Mouse (Mus musculus) layer of hippocampus, adult 18-20 months (tissue): ENCODE results near the gene Adrm1. TPM values are rescaled to one million over a fixed set of nuclear protein-coding genes. Genes with fewer than 3 reads are reported as not detected.

Experiments
- DNase-seq, 2 experiments: peaks; one replicate each; pipeline ENCODE4 v3.0.0; 2022; ENCODE audit warnings: low spot score in 2 of 2
- total RNA-seq, 2 experiments: library from RNA; stranded (reverse); gene quantifications; 2 replicates each; pipeline ENCODE4 v1.2.3; 2021

The Adrm1 gene
- total RNA-seq, 2 experiments from 2014 or later: 103 to 105 TPM

- DNase-seq: no peak
These were observed 12.9 kb downstream of the Adrm1 start for GRCm38 (mm10) chr2:180184011-180184751.

DNA sequence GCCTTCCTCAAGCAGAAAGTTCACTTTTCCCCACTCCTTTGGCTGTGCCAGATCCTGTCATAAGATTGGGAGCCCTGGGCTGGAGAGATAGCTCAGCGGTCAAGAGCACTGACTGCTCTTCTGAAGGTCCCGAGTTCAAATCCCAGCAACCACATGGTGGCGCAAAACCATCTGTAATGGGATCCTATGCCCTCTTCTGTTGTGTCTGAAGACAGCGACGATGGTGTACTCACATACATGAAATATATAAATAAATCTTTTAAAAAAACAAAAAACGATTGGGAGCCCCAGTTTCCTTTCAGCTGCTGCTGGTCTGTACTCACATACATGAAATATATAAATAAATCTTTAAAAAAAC, 13.4 kb downstream of the Adrm1 start:
- no peak for DNase-seq

- DNase-seq: no peak
These were observed 14.4 kb downstream of the Adrm1 start for GRCm38 (mm10) chr2:180185686-180186085.

- DNase-seq: peak in 1 of 2 experiments; percentile 46
These were observed 16.1 kb downstream of the Adrm1 start for GRCm38 (mm10) chr2:180187362-180187761.

- no peak for DNase-seq
These were observed 25.5 kb downstream of the Adrm1 start for GRCm38 (mm10) chr2:180196610-180197322.

- no peak for DNase-seq
These were observed 26.2 kb downstream of the Adrm1 start for GRCm38 (mm10) chr2:180197323-180198037.

GRCm38 (mm10) chr2:180198782-180199181, 27.5 kb downstream of the Adrm1 start:
- no peak for DNase-seq

GRCm38 (mm10) chr2:180200681-180201080, 29.4 kb downstream of the Adrm1 start:
- no peak for DNase-seq

GRCm38 (mm10) chr2:180201303-180201702, 30.0 kb downstream of the Adrm1 start:
- no peak for DNase-seq

DNA sequence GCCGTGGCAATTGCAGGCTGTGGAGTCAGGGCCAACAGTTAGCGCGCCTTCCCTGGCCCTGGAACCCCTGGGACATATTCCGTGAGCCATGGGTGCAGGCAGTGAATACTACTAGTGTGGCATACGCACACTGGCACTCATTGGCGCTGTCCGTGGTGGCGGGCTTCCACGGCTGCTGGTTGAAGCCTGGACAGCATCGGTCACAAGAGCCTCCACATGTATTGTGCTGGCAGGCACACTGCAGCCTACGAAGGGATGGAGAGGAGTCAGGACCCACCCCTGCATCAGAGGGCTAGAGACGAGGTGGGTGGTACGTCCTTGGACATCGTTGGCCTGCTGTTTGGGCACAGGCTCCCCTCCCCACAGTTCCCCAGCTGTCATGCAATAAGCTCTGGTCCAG, 31.0 kb downstream of the Adrm1 start:
- DNase-seq: no peak

DNA sequence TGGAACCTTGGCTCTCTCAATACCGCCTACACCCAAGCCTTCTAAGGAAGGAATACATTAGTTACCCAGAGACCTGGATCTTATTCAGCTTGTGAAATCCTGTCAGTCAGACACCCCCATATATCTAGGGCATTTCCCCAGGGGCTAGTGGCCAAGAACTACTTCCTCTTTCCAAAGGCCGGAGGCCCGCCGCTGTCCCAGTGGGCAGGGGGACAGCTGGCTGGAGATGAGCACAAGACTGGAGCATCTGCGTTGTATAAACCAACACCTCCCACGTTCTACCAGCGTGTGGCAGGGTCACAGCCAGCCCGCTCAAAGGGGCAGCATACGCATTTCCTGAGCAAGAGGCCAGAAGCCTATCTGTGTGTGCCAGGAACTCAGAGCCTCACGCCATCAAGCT, 31.5 kb downstream of the Adrm1 start:
- no peak for DNase-seq

DNA sequence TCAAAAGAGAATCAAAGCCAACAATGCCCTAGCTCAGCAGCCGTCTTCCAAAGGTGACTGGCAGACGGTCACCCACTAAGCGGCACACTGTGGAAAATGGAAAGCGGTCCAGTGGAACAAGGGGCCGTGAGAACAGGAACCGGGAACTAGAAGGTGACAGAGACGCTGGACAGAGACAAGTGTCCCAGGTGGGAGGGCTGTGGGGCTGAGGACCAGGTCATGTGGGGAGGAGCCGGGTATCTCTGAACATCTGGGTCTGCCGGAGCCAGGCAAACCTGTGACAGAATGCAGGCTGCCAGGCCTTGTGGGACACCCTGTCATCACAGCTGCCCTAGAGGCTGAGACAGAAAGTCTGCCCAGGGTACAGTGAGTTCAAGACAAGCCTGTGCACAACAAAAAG, 33.2 kb downstream of the Adrm1 start:
- DNase-seq: no peak

DNA sequence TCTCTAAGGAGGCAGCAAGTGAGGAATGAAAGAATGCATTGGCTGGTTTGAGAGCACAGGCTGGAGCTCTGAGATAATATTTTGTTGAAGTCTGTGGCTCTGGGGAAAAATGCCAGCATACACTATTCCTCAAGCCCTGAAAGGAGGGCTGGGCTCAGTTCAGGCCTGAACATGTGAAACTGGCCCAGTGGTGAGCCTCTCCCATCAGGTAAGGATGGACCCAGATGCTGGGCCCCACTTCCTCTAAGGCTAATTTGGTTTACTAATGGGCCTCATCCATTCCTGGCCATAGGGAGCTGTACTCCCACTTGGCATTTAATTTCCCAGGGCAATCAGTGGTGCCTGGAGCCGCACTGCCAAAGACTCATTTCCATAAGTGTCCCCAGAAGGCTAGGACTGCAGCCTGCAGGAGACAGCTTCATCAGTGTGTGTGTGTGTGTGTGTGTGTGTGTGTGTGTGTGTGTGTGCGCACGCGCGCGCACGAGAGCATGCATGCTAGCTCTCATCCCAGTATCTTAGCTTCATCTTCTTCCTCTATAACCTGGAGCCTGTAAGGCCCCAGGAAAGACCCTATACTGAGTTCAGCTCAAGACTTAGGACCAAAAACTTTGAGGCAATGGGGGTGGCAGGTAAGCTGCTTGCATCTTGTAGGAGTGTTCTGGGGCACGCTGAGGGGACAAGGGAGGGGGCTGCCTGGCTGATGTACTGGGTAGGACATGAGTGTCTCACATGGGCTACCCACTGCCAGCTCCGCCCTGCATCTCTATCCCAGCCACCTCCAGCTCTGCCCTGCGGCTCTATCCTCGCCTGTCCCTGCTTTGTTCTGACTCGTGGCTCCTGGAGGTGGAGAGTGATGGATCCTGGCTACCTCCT, 34.0 kb downstream of the Adrm1 start:
- DNase-seq: no peak

DNA sequence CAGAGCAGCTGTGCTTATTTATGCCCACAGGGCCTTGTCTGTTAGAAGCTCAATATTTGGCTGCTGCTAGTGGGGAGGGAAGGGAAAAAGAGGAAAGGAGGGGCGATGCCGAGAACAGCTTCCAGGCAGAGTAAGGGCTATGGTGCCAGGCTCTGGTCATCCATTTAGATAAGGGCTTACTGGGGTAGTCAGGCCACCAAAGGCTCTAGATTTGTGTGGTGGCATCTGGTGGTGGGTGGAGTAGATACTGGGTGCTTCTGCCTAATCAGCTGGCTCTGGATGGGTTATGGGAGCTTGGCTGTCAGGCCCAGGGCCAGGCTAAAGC, 34.6 kb downstream of the Adrm1 start:
- DNase-seq: peak in 1 of 2 experiments; percentile 60

DNA sequence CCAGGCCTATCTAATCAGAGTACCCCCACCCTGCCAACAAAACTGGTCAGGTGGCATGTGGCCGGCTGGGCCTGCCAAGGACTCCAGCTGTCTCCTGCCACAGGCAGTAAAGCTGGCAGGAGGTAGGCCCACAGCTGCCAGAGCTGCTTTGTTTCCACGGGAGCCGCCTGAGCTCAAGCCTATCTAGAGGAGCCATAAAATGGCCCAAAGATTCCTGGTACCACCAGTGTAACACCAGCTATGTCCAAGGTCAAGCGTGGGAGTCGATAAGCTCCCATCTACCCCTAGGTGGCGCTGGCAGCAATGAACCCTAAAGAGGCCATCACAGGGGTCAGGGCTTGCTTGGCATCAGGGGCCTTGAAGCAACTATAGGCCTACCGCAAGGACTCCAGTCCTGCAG, 36.6 kb downstream of the Adrm1 start:
- no peak for DNase-seq

DNA sequence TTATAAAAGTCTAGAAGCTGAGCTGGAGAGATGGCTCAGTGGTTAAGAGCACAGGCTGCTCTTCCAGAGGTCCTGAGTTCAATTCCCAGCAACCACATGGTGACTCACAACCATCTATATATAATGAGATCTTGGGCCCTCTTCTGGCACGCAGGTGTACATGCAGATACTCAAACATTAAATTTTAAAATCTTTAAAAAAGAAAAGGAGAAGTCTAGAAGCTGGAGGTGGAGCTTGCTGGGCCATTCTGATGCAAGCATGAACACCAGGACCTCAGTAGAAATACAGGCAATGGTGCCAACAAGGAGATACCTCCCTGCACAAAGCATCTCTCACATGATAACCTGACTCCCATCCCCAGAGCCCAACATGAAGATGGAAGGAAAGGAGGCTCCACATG, 37.7 kb downstream of the Adrm1 start:
- DNase-seq: no peak

DNA sequence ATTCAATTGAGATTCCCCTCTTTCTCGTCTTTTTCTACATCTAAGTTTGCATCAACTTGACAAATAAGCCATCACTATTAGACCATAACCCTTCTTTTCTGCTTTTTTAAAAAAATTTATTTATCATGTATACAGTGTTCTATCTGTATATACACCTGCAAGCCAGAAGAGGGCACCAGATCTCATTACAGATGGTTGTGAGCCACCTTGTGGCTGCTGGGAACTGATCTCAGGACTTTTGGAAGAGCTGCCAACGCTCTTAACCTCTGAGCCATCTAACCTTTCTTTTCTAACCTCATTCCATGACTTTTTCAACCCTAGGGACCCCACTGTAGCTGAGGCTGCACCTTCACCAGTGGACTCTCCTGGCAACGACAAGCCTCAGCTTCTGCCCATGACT, 41.0 kb downstream of the Adrm1 start:
- DNase-seq: no peak

- no peak for DNase-seq
These were observed 43.2 kb downstream of the Adrm1 start for GRCm38 (mm10) chr2:180214352-180214978.

GRCm38 (mm10) chr2:180215011-180215461, 43.8 kb downstream of the Adrm1 start:
- no peak for DNase-seq

GRCm38 (mm10) chr2:180215951-180216350, 44.7 kb downstream of the Adrm1 start:
- no peak for DNase-seq

DNA sequence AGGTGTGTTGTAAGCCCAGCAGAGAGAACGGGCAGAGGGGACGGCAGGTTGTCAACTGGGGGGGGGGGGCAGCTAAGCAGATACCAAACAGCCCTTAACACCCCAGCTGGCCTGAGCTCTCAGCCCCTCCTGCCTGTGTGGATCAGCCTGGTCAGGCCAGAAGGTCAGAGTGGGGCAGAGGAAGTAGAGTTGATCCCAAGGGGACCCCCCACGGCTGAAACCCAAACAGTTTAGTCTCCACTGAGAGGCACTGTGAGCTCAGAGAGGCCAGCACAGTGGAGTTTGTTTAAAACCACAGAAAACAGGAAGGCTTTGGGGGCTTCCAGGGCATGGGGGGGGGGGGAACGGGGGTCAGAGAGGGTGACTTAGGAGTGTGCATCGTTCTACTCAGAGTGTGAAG, 45.6 kb downstream of the Adrm1 start:
- DNase-seq: no peak
